In the genomic region with DNA sequence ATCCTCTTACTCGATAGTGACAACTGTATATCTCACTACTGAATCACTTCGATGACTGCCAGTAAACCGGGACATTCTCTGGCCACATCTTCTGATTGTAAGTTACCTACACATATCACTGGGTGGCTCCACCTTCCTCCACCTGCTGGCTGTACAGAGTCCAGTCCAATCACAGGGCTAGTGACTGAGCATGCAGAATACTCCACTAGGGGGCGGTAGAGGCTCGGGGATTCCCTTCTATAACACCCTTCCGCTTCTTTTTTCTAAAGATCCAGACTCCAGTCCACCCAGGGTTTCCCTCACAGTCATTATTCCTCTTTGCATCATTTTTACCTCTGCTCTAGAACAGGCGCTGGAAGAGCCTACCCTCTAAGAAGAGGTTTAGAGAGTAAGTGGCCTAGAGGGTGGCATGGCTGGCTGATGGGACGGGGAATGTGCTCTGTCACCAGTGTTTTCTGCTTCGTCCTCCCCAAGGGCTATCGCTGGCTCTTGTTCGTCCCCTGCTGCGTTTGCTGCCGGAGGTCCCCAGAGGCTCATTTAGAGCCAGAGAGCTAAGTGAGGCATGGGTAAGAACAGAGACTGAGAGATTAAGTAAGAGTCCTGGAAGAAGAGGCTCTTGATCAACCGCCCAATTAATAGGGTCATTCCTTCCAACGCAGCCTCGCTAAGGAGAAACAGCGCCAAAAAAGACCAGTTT, we compare ENCODE assay signal across 8 mouse cellular contexts. TPM values are rescaled to one million over a fixed set of nuclear protein-coding genes. Genes with fewer than 3 reads are reported as not detected.
A peak's percentile ranks its signal among the peaks of the same experiment; 100 is the strongest.
DNase-seq lines count a peak whose midpoint lies in the region; ATAC-seq and TF ChIP-seq lines count a peak whose summit lies in the region.

No protein-coding gene starts in this region.

- no peaks in the 10 kb centered on the region for H3K9me3 ChIP-seq in embryonic facial prominence, embryonic 15.5 days (replicated peaks)
- no peaks in the 10 kb centered on the region for H3K9me3 ChIP-seq in heart, embryonic 11.5 days (replicated peaks; ENCODE audit: control insufficient read depth, low read length)
- H3K9me3 ChIP-seq in kidney, embryonic 14.5 days (ENCODE audit: control insufficient read depth, low read length): no peaks in the 10 kb centered on the region
- no peaks in the 10 kb centered on the region for H3K9me3 ChIP-seq in limb, embryonic 14.5 days (ENCODE audit: control insufficient read depth, low read length)
- H3K9me3 ChIP-seq in midbrain, embryonic 16.5 days (replicated peaks; ENCODE audit: control insufficient read depth, low read length, poor library complexity, severe bottlenecking): no peaks in the 10 kb centered on the region

- WGBS in bone marrow, adult 2 months: 34% methylated on average over 17 of the region's 17 CpGs
- WGBS in embryonic facial prominence, embryonic 15.5 days: 26% methylated on average over 17 of the region's 17 CpGs
- WGBS in heart, embryonic 11.5 days (ENCODE audit: insufficient replicate concordance): 27% methylated on average over 17 of the region's 17 CpGs
- 29% methylated on average over 17 of the region's 17 CpGs for WGBS in kidney, embryonic 14.5 days
- WGBS in limb, embryonic 14.5 days: 32% methylated on average over 17 of the region's 17 CpGs
- WGBS in midbrain, embryonic 16.5 days: 20% methylated on average over 17 of the region's 17 CpGs

- no peak overlapping the region for H3K27ac ChIP-seq in bone marrow, adult 2 months (ENCODE audit: control insufficient read depth, insufficient read depth, low read depth, low read length, poor library complexity)
- H3K27ac ChIP-seq in embryonic facial prominence, embryonic 15.5 days (replicated peaks): no peak overlapping the region
- H3K27ac ChIP-seq in heart, embryonic 11.5 days (ENCODE audit: low read depth, low read length): no peak overlapping the region
- no peak overlapping the region for H3K27ac ChIP-seq in kidney, embryonic 14.5 days (ENCODE audit: low read depth, low read length)
- H3K27ac ChIP-seq in limb, embryonic 14.5 days (replicated peaks; ENCODE audit: low read depth, low read length): no peak overlapping the region
- H3K27ac ChIP-seq in midbrain, embryonic 16.5 days (ENCODE audit: low read length): no peak overlapping the region

- no peaks in the 10 kb centered on the region for H3K36me3 ChIP-seq in embryonic facial prominence, embryonic 15.5 days
- no peaks in the 10 kb centered on the region for H3K36me3 ChIP-seq in heart, embryonic 11.5 days (ENCODE audit: control insufficient read depth, insufficient read depth, low read length)
- no peaks in the 10 kb centered on the region for H3K36me3 ChIP-seq in kidney, embryonic 14.5 days (ENCODE audit: control insufficient read depth, insufficient read depth, low read length)
- H3K36me3 ChIP-seq in limb, embryonic 14.5 days (ENCODE audit: control insufficient read depth, insufficient read depth, low read length): no peaks in the 10 kb centered on the region
- no peaks in the 10 kb centered on the region for H3K36me3 ChIP-seq in midbrain, embryonic 16.5 days (ENCODE audit: control insufficient read depth, insufficient read depth, low read length)

- H3K4me3 ChIP-seq in bone marrow, adult 2 months (replicated peaks; ENCODE audit: control insufficient read depth, low read depth, low read length): no peak overlapping the region
- no peak overlapping the region for H3K4me3 ChIP-seq in embryonic facial prominence, embryonic 15.5 days (replicated peaks)
- H3K4me3 ChIP-seq in heart, embryonic 11.5 days (ENCODE audit: low read depth, low read length): no peak overlapping the region
- no peak overlapping the region; the same call in 1 of the 2 replicates for H3K4me3 ChIP-seq in kidney, embryonic 14.5 days (ENCODE audit: low read length)
- H3K4me3 ChIP-seq in limb, embryonic 14.5 days (replicated peaks; ENCODE audit: low read length): no peak overlapping the region
- no peak overlapping the region for H3K4me3 ChIP-seq in midbrain, embryonic 16.5 days (ENCODE audit: low read depth, low read length)

- TF ChIP-seq POLR2A in bone marrow, adult 2 months (IDR thresholded peaks at IDR 0.05; ENCODE audit: borderline replicate concordance, control insufficient read depth, low read depth, low read length): no peak
- no peak for TF ChIP-seq POLR2A in limb, embryonic 14.5 days (IDR thresholded peaks at IDR 0.05; ENCODE audit: borderline replicate concordance, extremely low read depth, insufficient read depth, insufficient read length)

- peak overlapping the region; percentile 21 for H3K4me2 ChIP-seq in embryonic facial prominence, embryonic 15.5 days (replicated peaks)
- H3K4me2 ChIP-seq in heart, embryonic 11.5 days: peak overlapping the region; percentile 58
- peak overlapping the region; percentile 27 for H3K4me2 ChIP-seq in kidney, embryonic 14.5 days (replicated peaks; ENCODE audit: low read depth, low read length)
- H3K4me2 ChIP-seq in limb, embryonic 14.5 days (replicated peaks; ENCODE audit: low read depth, low read length, severe bottlenecking): peak overlapping the region; percentile 28
- H3K4me2 ChIP-seq in midbrain, embryonic 16.5 days (ENCODE audit: low read length): peak overlapping the region; percentile 37; the same call in 1 of the 2 replicates

- peak; percentile 84 for DNase-seq in A20 (ENCODE audit: low read depth, low spot score)
- peak; percentile 94 for DNase-seq in limb, embryonic 14.5 days (ENCODE audit: low spot score)
- DNase-seq in spleen, postnatal 10 days (ENCODE audit: low spot score in 2 of 2): peak; percentile 62 to 89

- H3K27me3 ChIP-seq in embryonic facial prominence, embryonic 15.5 days: 0 out of 2 replicates have a peak, but pooled peaks cover 2% of the 10 kb centered on the region
- no peaks in the 10 kb centered on the region for H3K27me3 ChIP-seq in heart, embryonic 11.5 days (ENCODE audit: control insufficient read depth, insufficient read depth, low read length)
- H3K27me3 ChIP-seq in kidney, embryonic 14.5 days (ENCODE audit: control insufficient read depth, insufficient read depth, low read length): no peaks in the 10 kb centered on the region
- H3K27me3 ChIP-seq in limb, embryonic 14.5 days (ENCODE audit: control insufficient read depth, insufficient read depth, low read length): no peaks in the 10 kb centered on the region
- no peaks in the 10 kb centered on the region for H3K27me3 ChIP-seq in midbrain, embryonic 16.5 days (ENCODE audit: control insufficient read depth, insufficient read depth, low read depth, low read length)

- no peak overlapping the region for H3K9ac ChIP-seq in embryonic facial prominence, embryonic 15.5 days
- no peak overlapping the region; the same call in 1 of the 2 replicates for H3K9ac ChIP-seq in heart, embryonic 11.5 days (ENCODE audit: low read depth, low read length)
- H3K9ac ChIP-seq in kidney, embryonic 14.5 days (ENCODE audit: low read depth, low read length): peak overlapping the region; percentile 37; the same call in 1 of the 2 replicates
- H3K9ac ChIP-seq in limb, embryonic 14.5 days (ENCODE audit: low read depth, low read length, severe bottlenecking): no peak overlapping the region
- H3K9ac ChIP-seq in midbrain, embryonic 16.5 days (ENCODE audit: low read depth, low read length): 0 out of 2 replicates have a peak overlapping the region, but pooled peaks have one; percentile 18

- TF ChIP-seq CTCF in bone marrow, adult 2 months (IDR thresholded peaks at IDR 0.05; ENCODE audit: control insufficient read depth, insufficient read depth, low read length): peak; percentile 92

- no peaks in the 10 kb centered on the region; the same call in 1 of the 2 replicates for H3K4me1 ChIP-seq in bone marrow, adult 2 months (ENCODE audit: control insufficient read depth, insufficient read depth, low read length)
- peaks cover 21% of the 10 kb centered on the region for H3K4me1 ChIP-seq in embryonic facial prominence, embryonic 15.5 days
- H3K4me1 ChIP-seq in heart, embryonic 11.5 days (ENCODE audit: control insufficient read depth, insufficient read depth, low read length): peaks cover 28% of the 10 kb centered on the region
- peaks cover 7% of the 10 kb centered on the region; the same call in 1 of the 2 replicates for H3K4me1 ChIP-seq in kidney, embryonic 14.5 days (ENCODE audit: control insufficient read depth, insufficient read depth, low read length)
- no peaks in the 10 kb centered on the region for H3K4me1 ChIP-seq in limb, embryonic 14.5 days (ENCODE audit: control insufficient read depth, insufficient read depth, low read length)
- peaks cover 2% of the 10 kb centered on the region; the same call in 1 of the 2 replicates for H3K4me1 ChIP-seq in midbrain, embryonic 16.5 days (ENCODE audit: control insufficient read depth, insufficient read depth, low read length)

- ATAC-seq in embryonic facial prominence, embryonic 15.5 days (ENCODE audit: insufficient number of reproducible peaks, low FRiP score, low TSS enrichment, low read depth): peak; percentile 66; the same call in 1 of the 2 replicates
- 0 out of 2 replicates have a peak, but pooled peaks have one; percentile 55 for ATAC-seq in heart, embryonic 11.5 days (replicated peaks; ENCODE audit: insufficient number of reproducible peaks, low FRiP score, low TSS enrichment)
- ATAC-seq in kidney, embryonic 14.5 days (ENCODE audit: low FRiP score, low TSS enrichment): peak; percentile 83
- peak; percentile 83; the same call in 1 of the 2 replicates for ATAC-seq in limb, embryonic 14.5 days (ENCODE audit: low FRiP score, low read depth)
- peak; percentile 61; the same call in 1 of the 2 replicates for ATAC-seq in midbrain, embryonic 16.5 days

RNA-seq across cellular contexts. Expression of gene Etv3, which starts 16.9 kb away (rescaled TPM):
- polyA plus RNA-seq in bone marrow, adult 2 months (2011; ENCODE audit: insufficient read depth, insufficient read length, low replicate concordance, missing spikeins): 4.2 and 6.1 TPM in 2 replicates
- 23.2 and 23.8 TPM in 2 replicates for polyA plus RNA-seq in embryonic facial prominence, embryonic 15.5 days (2015; fragmentation: Nextera tagmentation; extraction: Ambion mirVana)
- polyA plus RNA-seq in heart, embryonic 11.5 days (2014; fragmentation: Nextera tagmentation; extraction: Ambion mirVana): 7.7 and 9.0 TPM in 2 replicates
- 8.2 and 9.7 TPM in 2 replicates for polyA plus RNA-seq in kidney, embryonic 14.5 days (2014; fragmentation: Nextera tagmentation; extraction: Ambion mirVana)
- polyA plus RNA-seq in limb, embryonic 14.5 days (2012; rRNA removed): 18.7 and 20.0 TPM in 2 replicates
- 17.1 and 17.2 TPM in 2 replicates for polyA plus RNA-seq in limb, embryonic 14.5 days (2014; fragmentation: Nextera tagmentation; extraction: Ambion mirVana)
- 9.7 and 11.4 TPM in 2 replicates for polyA plus RNA-seq in midbrain, embryonic 16.5 days (2015; fragmentation: Nextera tagmentation; extraction: Ambion mirVana)

Comparison
In these comparisons a context has a peak if more than half of its experiments do, and no peak if none do; other contexts are left out.
1. H3K9ac ChIP-seq: peak in kidney, embryonic 14.5 days (single experiment) and midbrain, embryonic 16.5 days (single experiment); none in embryonic facial prominence, embryonic 15.5 days (single experiment), heart, embryonic 11.5 days (single experiment) and limb, embryonic 14.5 days (single experiment).
2. Peak in every context shown above with its lines, with median percentiles within 50 percentile points of each other: DNase-seq, ATAC-seq and H3K4me2 ChIP-seq.